Mouse (Mus musculus) cerebral cortex, adult 2 months (tissue): Measurements from ENCODE around the gene Gsk3a.

Experiments used
- WGBS: fragments of 180-500 bp; shearing (Covaris S2); methylation state at CpG from one replicate; pipeline ENCODE4 v1.1.7; 2018; 5-methylcytosine and 5-hydroxymethylcytosine counted together

The Gsk3a gene

GRCm38 (mm10) chr7:25250141-25250972 lies 12.7 kb upstream of the Gsk3a start, which contains the start of gene Erf:
Gene Erf (minus strand): TSS chr7:25250761.
- under 1% methylated on average over 74 of the region's 81 CpGs for WGBS

- WGBS: under 1% methylated on average over 57 of the region's 73 CpGs
Observed at GRCm38 (mm10) chr7:25249314-25250140, 11.9 kb upstream of the Gsk3a start.

GRCm38 (mm10) chr7:25248846-25249313 lies 11.2 kb upstream of the Gsk3a start:
- WGBS: under 1% methylated on average over 25 of the region's 25 CpGs

- WGBS: under 1% methylated on average over 18 of the region's 18 CpGs
Observed at GRCm38 (mm10) chr7:25248018-25248647, 10.5 kb upstream of the Gsk3a start.

GRCm38 (mm10) chr7:25247498-25247897 lies 9.8 kb upstream of the Gsk3a start:
- WGBS: 3% methylated on average over 3 of the region's 3 CpGs

- WGBS: 2% methylated on average over 4 of the region's 4 CpGs
Observed at GRCm38 (mm10) chr7:25246759-25247137, 9.1 kb upstream of the Gsk3a start.

- WGBS: 16% methylated on average over 20 of the region's 20 CpGs
Observed at GRCm38 (mm10) chr7:25246079-25246758, 8.6 kb upstream of the Gsk3a start.

- WGBS: 57% methylated on average over 30 of the region's 30 CpGs
Observed at GRCm38 (mm10) chr7:25244562-25245369, 7.1 kb upstream of the Gsk3a start.

GRCm38 (mm10) chr7:25243361-25243760 lies 5.7 kb upstream of the Gsk3a start:
- WGBS: 76% methylated on average over 4 of the region's 4 CpGs

- 7% methylated on average over 2 of the region's 2 CpGs for WGBS
Observed at GRCm38 (mm10) chr7:25241062-25241461, 3.4 kb upstream of the Gsk3a start.

- 34% methylated on average over 7 of the region's 7 CpGs for WGBS
Observed at GRCm38 (mm10) chr7:25240631-25241030, 3.0 kb upstream of the Gsk3a start.

- WGBS: under 1% methylated on average over 30 of the region's 30 CpGs
Observed at GRCm38 (mm10) chr7:25238829-25239623, 1.4 kb upstream of the Gsk3a start.

- WGBS: under 1% methylated on average over 23 of the region's 23 CpGs
Observed at GRCm38 (mm10) chr7:25238015-25238706, 510 bp upstream of the Gsk3a start.

GRCm38 (mm10) chr7:25235526-25235925 lies 2.1 kb downstream of the Gsk3a start:
- WGBS: 86% methylated on average over 5 of the region's 5 CpGs

- 74% methylated on average over 2 of the region's 2 CpGs for WGBS
Observed at GRCm38 (mm10) chr7:25233061-25233460, 4.6 kb downstream of the Gsk3a start.

GRCm38 (mm10) chr7:25232101-25232648 lies 5.5 kb downstream of the Gsk3a start:
- 47% methylated on average over 5 of the region's 5 CpGs for WGBS

GRCm38 (mm10) chr7:25230690-25231285 lies 6.9 kb downstream of the Gsk3a start:
- WGBS: 83% methylated on average over 9 of the region's 9 CpGs

GRCm38 (mm10) chr7:25227523-25228300 lies 9.9 kb downstream of the Gsk3a start:
- WGBS: 75% methylated on average over 1 of the region's 1 CpGs
